Mouse (Mus musculus): ENCODE measurements around the gene Serpinh1. TPM values are rescaled to one million over a fixed set of nuclear protein-coding genes. Genes with fewer than 3 reads are reported as not detected.

Serpinh1 gene
- polyA plus RNA-seq, 1 experiment: 47.9 TPM

GRCm38 (mm10) chr7:99360803-99361414 lies 7.9 kb upstream of the Serpinh1 start:
- Histone ChIP-seq H3K4me3 (replicated peaks; ENCODE audit: control insufficient read depth, low read depth, low read length) (no peak overlapping the region), H3K4me1 (ENCODE audit: control insufficient read depth, insufficient read depth, low read length) (no peaks in the 10 kb centered on the region; the same call in 1 of the 2 replicates), H3K27ac (ENCODE audit: control insufficient read depth, insufficient read depth, low read depth, low read length, poor library complexity) (no peak overlapping the region)
- WGBS: 53% methylated on average over 8 of the region's 8 CpGs
- TF ChIP-seq CTCF (IDR thresholded peaks at IDR 0.05; ENCODE audit: control insufficient read depth, insufficient read depth, low read length) (no peak), POLR2A (IDR thresholded peaks at IDR 0.05; ENCODE audit: borderline replicate concordance, control insufficient read depth, low read depth, low read length) (no peak)

- TF ChIP-seq POLR2A (IDR thresholded peaks at IDR 0.05; ENCODE audit: borderline replicate concordance, control insufficient read depth, low read depth, low read length): no peak
- no peak for TF ChIP-seq CTCF (IDR thresholded peaks at IDR 0.05; ENCODE audit: control insufficient read depth, insufficient read depth, low read length)
- Histone ChIP-seq H3K4me1 (ENCODE audit: control insufficient read depth, insufficient read depth, low read length) (no peaks in the 10 kb centered on the region; the same call in 1 of the 2 replicates), H3K27ac (ENCODE audit: control insufficient read depth, insufficient read depth, low read depth, low read length, poor library complexity) (no peak overlapping the region), H3K4me3 (replicated peaks; ENCODE audit: control insufficient read depth, low read depth, low read length) (no peak overlapping the region)
- WGBS: 23% methylated on average over 10 of the region's 10 CpGs
Measured at GRCm38 (mm10) chr7:99360021-99360802, 7.2 kb upstream of the Serpinh1 start.

GRCm38 (mm10) chr7:99358371-99358770 lies 5.3 kb upstream of the Serpinh1 start:
- WGBS: 81% methylated on average over 8 of the region's 8 CpGs
- no peak overlapping the region for H3K4me3 ChIP-seq (replicated peaks; ENCODE audit: control insufficient read depth, low read depth, low read length)
- H3K27ac ChIP-seq (ENCODE audit: control insufficient read depth, insufficient read depth, low read depth, low read length, poor library complexity): no peak overlapping the region
- no peaks in the 10 kb centered on the region; the same call in 1 of the 2 replicates for H3K4me1 ChIP-seq (ENCODE audit: control insufficient read depth, insufficient read depth, low read length)
- TF ChIP-seq POLR2A (IDR thresholded peaks at IDR 0.05; ENCODE audit: borderline replicate concordance, control insufficient read depth, low read depth, low read length): no peak

GRCm38 (mm10) chr7:99357201-99357600 lies 4.2 kb upstream of the Serpinh1 start:
- no peak overlapping the region for H3K4me3 ChIP-seq (replicated peaks; ENCODE audit: control insufficient read depth, low read depth, low read length)
- no peak for TF ChIP-seq POLR2A (IDR thresholded peaks at IDR 0.05; ENCODE audit: borderline replicate concordance, control insufficient read depth, low read depth, low read length)
- H3K4me1 ChIP-seq (ENCODE audit: control insufficient read depth, insufficient read depth, low read length): no peaks in the 10 kb centered on the region; the same call in 1 of the 2 replicates
- H3K27ac ChIP-seq (ENCODE audit: control insufficient read depth, insufficient read depth, low read depth, low read length, poor library complexity): no peak overlapping the region
- WGBS: 60% methylated on average over 7 of the region's 7 CpGs

GRCm38 (mm10) chr7:99356244-99356930 lies 3.3 kb upstream of the Serpinh1 start:
- no peak overlapping the region for H3K27ac ChIP-seq (ENCODE audit: control insufficient read depth, insufficient read depth, low read depth, low read length, poor library complexity)
- no peaks in the 10 kb centered on the region; the same call in 1 of the 2 replicates for H3K4me1 ChIP-seq (ENCODE audit: control insufficient read depth, insufficient read depth, low read length)
- WGBS: 62% methylated on average over 9 of the region's 9 CpGs
- TF ChIP-seq CTCF (IDR thresholded peaks at IDR 0.05; ENCODE audit: control insufficient read depth, insufficient read depth, low read length): no peak
- TF ChIP-seq POLR2A (IDR thresholded peaks at IDR 0.05; ENCODE audit: borderline replicate concordance, control insufficient read depth, low read depth, low read length): no peak
- no peak overlapping the region for H3K4me3 ChIP-seq (replicated peaks; ENCODE audit: control insufficient read depth, low read depth, low read length)

GRCm38 (mm10) chr7:99355731-99356131 lies 2.7 kb upstream of the Serpinh1 start:
- no peak for TF ChIP-seq CTCF (IDR thresholded peaks at IDR 0.05; ENCODE audit: control insufficient read depth, insufficient read depth, low read length)
- no peak for TF ChIP-seq POLR2A (IDR thresholded peaks at IDR 0.05; ENCODE audit: borderline replicate concordance, control insufficient read depth, low read depth, low read length)
- Histone ChIP-seq H3K4me3 (replicated peaks; ENCODE audit: control insufficient read depth, low read depth, low read length) (no peak overlapping the region), H3K4me1 (ENCODE audit: control insufficient read depth, insufficient read depth, low read length) (no peaks in the 10 kb centered on the region; the same call in 1 of the 2 replicates), H3K27ac (ENCODE audit: control insufficient read depth, insufficient read depth, low read depth, low read length, poor library complexity) (no peak overlapping the region)
- WGBS: 59% methylated on average over 7 of the region's 7 CpGs

GRCm38 (mm10) chr7:99351802-99352517 lies 1.1 kb downstream of the Serpinh1 start:
- Histone ChIP-seq H3K4me1 (ENCODE audit: control insufficient read depth, insufficient read depth, low read length) (no peaks in the 10 kb centered on the region), H3K27ac (ENCODE audit: control insufficient read depth, insufficient read depth, low read depth, low read length, poor library complexity) (no peak overlapping the region), H3K4me3 (replicated peaks; ENCODE audit: control insufficient read depth, low read depth, low read length) (no peak overlapping the region)
- no peak for TF ChIP-seq POLR2A (IDR thresholded peaks at IDR 0.05; ENCODE audit: borderline replicate concordance, control insufficient read depth, low read depth, low read length)
- no peak for TF ChIP-seq CTCF (IDR thresholded peaks at IDR 0.05; ENCODE audit: control insufficient read depth, insufficient read depth, low read length)
- WGBS: 46% methylated on average over 18 of the region's 18 CpGs
